Mouse (Mus musculus) heart, postnatal 0 days (tissue): Measurements from ENCODE around the gene Hspa1l. TPM values are rescaled to one million over a fixed set of nuclear protein-coding genes. Genes with fewer than 3 reads are reported as not detected.

ENCODE experiments used
- ATAC-seq: fragments of 200-750 bp; cut with Nextera tagmentation; 2 replicates; pipeline ENCODE4 v1.8.0; 2017; ENCODE audit warnings: low read depth, moderate number of reproducible peaks, moderate library complexity; ENCODE audit not compliant: insufficient read depth
- DNase-seq: peaks from one replicate; pipeline ENCODE4 v3.0.0-alpha.2; 2016; ENCODE audit warnings: low spot score
- H3K27ac ChIP-seq: fragments of 300-500 bp; sonication (generic); 2 replicates; pipeline ENCODE4 v1.5.1; 2014; ENCODE audit warnings: low read depth, mild to moderate bottlenecking
- H3K27me3 ChIP-seq: fragments of 300-500 bp; sonication (generic); 2 replicates; pipeline ENCODE4 v1.6.1; 2014; ENCODE audit warnings: low read length, mixed read lengths; ENCODE audit not compliant: control insufficient read depth, insufficient read depth
- H3K36me3 ChIP-seq: fragments of 300-500 bp; sonication (generic); replicated peaks from 2 replicates; pipeline ENCODE4 v1.6.1; 2014; ENCODE audit warnings: low read length, mixed read lengths; ENCODE audit not compliant: control insufficient read depth, insufficient read depth
- H3K4me1 ChIP-seq: fragments of 300-500 bp; sonication (generic); 2 replicates; pipeline ENCODE4 v1.6.1; 2014; ENCODE audit warnings: antibody characterized with exemption; ENCODE audit not compliant: control insufficient read depth, insufficient read depth
- H3K4me2 ChIP-seq: fragments of 300-500 bp; sonication (generic); 2 replicates; pipeline ENCODE4 v1.6.1; 2014; ENCODE audit warnings: low read depth, mild to moderate bottlenecking, low read length, moderate library complexity
- H3K4me3 ChIP-seq: fragments of 300-500 bp; sonication (generic); 2 replicates; pipeline ENCODE4 v1.5.1; 2014; ENCODE audit warnings: low read depth, low read length
- H3K9ac ChIP-seq: fragments of 300-500 bp; sonication (generic); replicated peaks from 2 replicates; pipeline ENCODE4 v1.6.1; 2014; ENCODE audit warnings: low read depth, low read length, mixed read lengths
- H3K9me3 ChIP-seq: fragments of 300-500 bp; sonication (generic); replicated peaks from 2 replicates; pipeline ENCODE4 v1.6.1; 2016; ENCODE audit warnings: low read length; ENCODE audit not compliant: control insufficient read depth
- CTCF ChIP-seq: IDR thresholded peaks from 2 replicates; pipeline ENCODE4 v1.5.1; 2016; ENCODE audit warnings: antibody characterized with exemption, control low read depth, low read depth
- EP300 ChIP-seq: IDR thresholded peaks from 2 replicates; pipeline ENCODE4 v1.6.1; 2016; ENCODE audit warnings: antibody characterized with exemption, low read depth
- WGBS: fragments of 180-500 bp; shearing (Covaris S2); extraction: QIAGEN DNeasy Blood & Tissue Kit; methylation state at CpG from one replicate; pipeline ENCODE4 v1.1.7; 2014; 5-methylcytosine and 5-hydroxymethylcytosine counted together
- polyA plus RNA-seq: library from polyadenylated mRNA; unstranded; fragments of >200 nt; fragmentation: Nextera tagmentation; extraction: Ambion mirVana; gene quantifications from 2 replicates; pipeline ENCODE4 v1.2.1, GENCODE M21; 2015
- total RNA-seq: library from RNA; depleted of rRNA; stranded (reverse); fragments of >200 nt; gene quantifications from 2 replicates; pipeline ENCODE4 v1.2.3, GENCODE M21; 2014; ENCODE audit warnings: low replicate concordance

Hspa1l gene
- total and polyA plus RNA-seq, 2 experiments from 2014 or later, result 1.8 to 3.3 TPM

DNA sequence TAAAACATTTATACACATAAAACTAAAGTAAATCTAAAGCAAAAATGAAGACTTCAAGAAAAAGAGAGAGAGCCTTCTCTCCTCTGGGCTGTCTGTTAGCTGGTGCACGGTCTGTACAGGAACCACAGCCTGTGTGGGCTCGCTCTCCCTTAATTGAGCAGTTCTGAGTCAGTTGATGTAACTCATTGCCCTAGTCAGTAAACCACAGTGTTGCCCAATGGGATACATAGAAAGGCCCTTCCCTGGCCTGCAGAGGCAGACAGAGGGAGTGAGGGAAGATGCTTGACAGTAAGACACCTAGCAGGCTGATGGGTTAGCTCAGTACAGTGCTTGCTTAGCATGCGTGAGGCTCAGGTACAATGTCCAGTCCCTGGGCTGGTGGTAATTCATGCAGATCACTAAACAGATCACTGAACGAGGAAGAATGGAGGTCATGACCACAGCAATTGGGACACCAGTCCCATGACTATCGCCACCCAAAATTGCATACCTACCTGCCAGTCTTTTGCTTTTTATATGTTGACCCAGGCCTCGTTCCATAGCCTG, 34.5 kb upstream of the Hspa1l start:
- WGBS, result 80% methylated on average over 6 of the region's 6 CpGs
- ATAC-seq, result no peak

DNA sequence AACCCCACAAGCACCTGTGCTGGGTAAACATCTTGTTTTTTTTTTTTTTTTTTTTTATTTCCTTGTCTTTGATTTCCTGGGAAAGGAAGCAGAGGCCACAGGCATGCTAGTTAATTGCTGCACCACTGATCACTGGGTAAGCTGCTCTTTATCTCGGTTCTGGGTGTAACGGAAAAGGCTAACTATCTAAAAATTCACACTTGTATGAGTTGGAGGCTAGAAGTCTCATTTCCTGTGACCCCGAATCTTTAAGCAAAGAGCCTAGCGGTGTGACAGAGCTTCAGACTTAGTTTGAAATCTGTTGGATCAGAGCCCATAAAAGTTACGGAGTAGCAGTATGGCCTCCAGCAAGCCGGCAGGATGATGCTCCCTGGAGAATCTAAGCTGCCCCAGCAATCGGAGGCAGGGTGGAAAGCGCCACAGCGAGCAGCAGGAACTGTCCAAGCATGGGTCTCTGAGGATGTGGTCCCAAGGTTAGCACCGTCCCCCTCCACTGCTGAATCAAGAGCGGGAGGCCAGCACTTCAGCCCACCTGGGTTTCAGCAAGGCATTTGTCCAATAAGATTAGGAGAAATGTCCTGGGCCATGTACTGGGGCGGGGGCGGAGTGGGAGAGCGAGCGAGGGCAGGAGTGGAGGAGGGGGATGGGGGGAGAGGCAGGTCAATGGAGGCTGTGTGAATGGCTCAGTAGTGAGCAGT, 31.0 kb upstream of the Hspa1l start:
- peak; percentile 41 for DNase-seq
- Histone ChIP-seq H3K4me3 (peak overlapping the region; percentile 41), H3K27me3 (no peaks in the 10 kb centered on the region), H3K9me3 (no peaks in the 10 kb centered on the region), H3K4me1 (0 out of 2 replicates have a peak, but pooled peaks cover 6% of the 10 kb centered on the region), H3K4me2 (peak overlapping the region; percentile 66), H3K36me3 (no peaks in the 10 kb centered on the region), H3K27ac (peak overlapping the region; percentile 67), H3K9ac (peak overlapping the region; percentile 57)
- peak; percentile 47; the same call in 1 of the 2 replicates for ATAC-seq
- 10% methylated on average over 15 of the region's 15 CpGs for WGBS
- no peak for TF ChIP-seq CTCF
- no peak for TF ChIP-seq EP300

More for the DNA sequence above, 34.5 kb upstream of the Hspa1l start:
- no peaks in the 10 kb centered on the region for H3K27me3 ChIP-seq
- H3K9me3 ChIP-seq, result no peaks in the 10 kb centered on the region
- H3K9ac ChIP-seq, result no peak overlapping the region
- peaks cover 8% of the 10 kb centered on the region; the same call in 1 of the 2 replicates for H3K36me3 ChIP-seq
- no peak overlapping the region for H3K4me2 ChIP-seq
- H3K4me1 ChIP-seq, result 0 out of 2 replicates have a peak, but pooled peaks cover 6% of the 10 kb centered on the region
- no peak for DNase-seq
- no peak for TF ChIP-seq CTCF
- TF ChIP-seq EP300, result no peak
- no peak overlapping the region for H3K4me3 ChIP-seq
- H3K27ac ChIP-seq, result no peak overlapping the region

DNA sequence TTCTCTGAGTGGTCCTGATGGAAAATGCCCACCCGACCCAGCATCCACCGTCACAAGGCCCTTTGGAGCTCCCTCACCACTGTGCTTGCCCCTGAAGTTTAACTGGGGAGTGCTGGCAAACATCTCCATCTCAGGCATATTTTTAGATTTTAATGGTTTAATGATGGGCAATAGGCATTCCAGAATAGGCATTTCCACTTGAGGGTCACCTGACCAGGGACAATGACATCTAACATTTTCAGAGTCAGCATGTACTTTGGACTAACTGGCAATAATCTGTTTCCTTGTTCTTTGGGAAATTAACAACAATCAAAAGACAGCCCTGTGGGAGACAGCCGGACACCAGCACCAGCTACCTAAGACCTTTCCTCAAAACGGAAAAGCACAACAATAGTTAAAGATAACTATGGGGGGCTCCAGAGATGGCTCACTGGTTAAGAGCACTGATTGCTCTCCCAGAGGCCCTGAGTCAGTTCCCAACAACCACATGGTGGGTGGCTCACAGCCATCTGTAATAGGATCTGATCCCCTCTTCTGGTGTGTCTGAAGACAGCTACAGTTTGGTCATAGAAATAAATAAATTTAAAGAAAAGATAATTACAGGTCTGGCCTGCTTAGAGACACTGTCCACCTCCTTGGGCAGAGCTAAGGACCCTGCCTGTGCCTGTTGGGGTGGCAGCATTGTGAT, 29.2 kb upstream of the Hspa1l start:
- no peak for DNase-seq
- Histone ChIP-seq H3K4me3 (no peak overlapping the region), H3K36me3 (no peaks in the 10 kb centered on the region), H3K4me1 (0 out of 2 replicates have a peak, but pooled peaks cover 6% of the 10 kb centered on the region), H3K9ac (no peak overlapping the region), H3K9me3 (no peaks in the 10 kb centered on the region), H3K27me3 (no peaks in the 10 kb centered on the region), H3K4me2 (no peak overlapping the region), H3K27ac (no peak overlapping the region)
- no peak for TF ChIP-seq CTCF
- TF ChIP-seq EP300, result no peak
- WGBS, result 72% methylated on average over 4 of the region's 4 CpGs
- no peak for ATAC-seq

DNA sequence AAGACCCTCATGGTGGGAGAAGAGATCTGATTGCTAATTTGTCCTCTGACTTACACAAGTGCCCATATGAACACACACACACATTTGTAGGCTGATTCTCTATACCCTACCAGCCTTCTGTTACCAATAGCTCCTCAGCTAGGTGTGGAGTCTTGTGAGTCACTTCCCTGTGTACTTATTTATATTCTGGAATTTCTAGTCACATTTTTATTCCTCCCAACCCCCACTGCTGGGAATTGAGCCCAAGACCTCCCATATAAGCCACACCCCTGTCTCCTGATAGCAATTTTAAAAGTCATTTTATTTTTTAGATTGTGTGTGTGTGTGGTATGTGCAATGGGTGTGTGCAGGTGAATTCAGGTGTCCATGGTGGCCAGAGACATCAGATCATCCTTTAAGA, 28.1 kb upstream of the Hspa1l start:
- H3K4me3 ChIP-seq, result no peak overlapping the region
- no peak overlapping the region for H3K4me2 ChIP-seq
- DNase-seq (no peak), ATAC-seq (no peak)
- H3K27ac ChIP-seq, result no peak overlapping the region
- 0 out of 2 replicates have a peak overlapping the region, but pooled peaks have one; percentile 30 for H3K9ac ChIP-seq
- H3K9me3 ChIP-seq, result no peaks in the 10 kb centered on the region
- no peaks in the 10 kb centered on the region for H3K36me3 ChIP-seq
- 0 out of 2 replicates have a peak, but pooled peaks cover 6% of the 10 kb centered on the region for H3K4me1 ChIP-seq
- H3K27me3 ChIP-seq, result no peaks in the 10 kb centered on the region
- TF ChIP-seq EP300 (no peak), CTCF (no peak)

GRCm38 (mm10) chr17:34946486-34947140, 25.9 kb upstream of the Hspa1l start:
- no peak overlapping the region for H3K27ac ChIP-seq
- no peak overlapping the region for H3K4me2 ChIP-seq
- H3K9ac ChIP-seq, result no peak overlapping the region
- DNase-seq (no peak), ATAC-seq (no peak)
- 86% methylated on average over 5 of the region's 5 CpGs for WGBS
- peaks cover 5% of the 10 kb centered on the region; the same call in 1 of the 2 replicates for H3K4me1 ChIP-seq
- H3K9me3 ChIP-seq, result no peaks in the 10 kb centered on the region
- H3K36me3 ChIP-seq, result peaks cover 15% of the 10 kb centered on the region
- TF ChIP-seq EP300, result no peak
- TF ChIP-seq CTCF, result no peak
- H3K27me3 ChIP-seq, result no peaks in the 10 kb centered on the region
- no peak overlapping the region for H3K4me3 ChIP-seq
